Mouse (Mus musculus) adipocyte (in vitro differentiated cells): ENCODE results near the gene Sgms1.

Experiments used
- DNase-seq: peaks from one replicate; pipeline ENCODE4 v3.0.0-alpha.2; 2016; ENCODE audit warnings: low spot score

Gene Sgms1

GRCm38 (mm10) chr19:32389001-32389871 lies at the start of gene Sgms1:
TSS of gene Sgms1 (minus strand) at chr19:32389714.
- peak; percentile 95 for DNase-seq

DNA sequence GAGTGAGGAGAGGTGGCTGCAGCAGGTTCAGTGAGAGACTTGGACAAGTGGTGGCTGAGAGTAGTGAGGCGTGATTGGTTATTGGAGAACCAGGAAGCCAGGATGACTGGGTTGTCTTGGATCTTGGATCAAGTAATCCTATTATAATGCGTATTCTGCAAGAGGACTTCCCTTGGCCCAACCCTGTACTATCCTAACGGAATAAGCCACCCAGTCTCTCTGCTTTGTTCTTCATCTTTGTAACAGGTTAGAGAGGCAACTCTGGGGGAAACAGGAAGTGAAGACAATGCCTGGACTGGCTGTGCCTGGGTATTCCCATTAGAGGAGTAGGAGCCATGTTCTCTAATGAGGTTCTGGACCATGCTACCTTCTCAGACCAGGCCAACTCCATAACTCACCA lies 36.3 kb upstream of the Sgms1 start:
- no peak for DNase-seq

DNA sequence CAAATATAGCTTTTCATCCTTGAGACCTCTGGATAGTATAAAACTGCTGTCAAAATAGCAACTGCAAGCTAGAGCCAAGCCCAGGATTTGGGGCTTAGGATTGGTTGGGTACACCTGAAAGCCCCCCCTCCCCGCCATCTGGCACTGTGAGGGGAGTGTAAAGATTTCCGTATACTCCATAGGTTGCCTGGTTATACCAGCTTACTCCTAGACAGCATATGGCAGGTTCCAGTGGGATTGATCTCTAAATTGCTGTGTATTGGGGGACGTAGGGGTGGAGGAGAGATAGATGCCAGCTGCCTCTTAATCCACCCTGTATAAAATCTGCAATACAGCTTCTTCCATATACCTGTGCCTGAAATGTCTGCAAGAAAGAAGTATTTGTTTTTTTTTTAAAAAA lies 35.2 kb upstream of the Sgms1 start:
- DNase-seq: no peak

GRCm38 (mm10) chr19:32419069-32419468 lies 29.6 kb upstream of the Sgms1 start:
- no peak for DNase-seq

GRCm38 (mm10) chr19:32416692-32417317 lies 27.3 kb upstream of the Sgms1 start:
- DNase-seq: no peak

GRCm38 (mm10) chr19:32409603-32410360 lies 20.3 kb upstream of the Sgms1 start:
- no peak for DNase-seq

DNA sequence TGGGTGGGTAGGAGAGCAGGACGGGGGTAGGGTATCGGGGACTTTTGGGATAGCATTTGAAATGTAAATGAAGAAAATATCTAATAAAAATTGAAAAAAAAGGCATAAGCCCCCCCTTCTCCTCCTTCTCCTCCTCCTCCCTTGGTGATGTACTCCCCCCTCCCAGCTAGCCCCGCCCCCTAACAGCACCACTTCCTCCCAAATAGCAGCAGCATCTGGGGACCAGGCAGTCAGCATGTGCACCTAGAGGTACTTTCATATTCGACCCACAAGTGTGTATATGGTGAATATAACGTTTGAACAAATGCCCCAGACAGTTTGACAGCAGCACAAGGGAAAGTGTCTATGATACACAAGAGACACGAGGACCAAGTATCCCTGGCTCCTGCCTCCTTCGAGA lies 17.2 kb upstream of the Sgms1 start:
- DNase-seq: no peak

DNA sequence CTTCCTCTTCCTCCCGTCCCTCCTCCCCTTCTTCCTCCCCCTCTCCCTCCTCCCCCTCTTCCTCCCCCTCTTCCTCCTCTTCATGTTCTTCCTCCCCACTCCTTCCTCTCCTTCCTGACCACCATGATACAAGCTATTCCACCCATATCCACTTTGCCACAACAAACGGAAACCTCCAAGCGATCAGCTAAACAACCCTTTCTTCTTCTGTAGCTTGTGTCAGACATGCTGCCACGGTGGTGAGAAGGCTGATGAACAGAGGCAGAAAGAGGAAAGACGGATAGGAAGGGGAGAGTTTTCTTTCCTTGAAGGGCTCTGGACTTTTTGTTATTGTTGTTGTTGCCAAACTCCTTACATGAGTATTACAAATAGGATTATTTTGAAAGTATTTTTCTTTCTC lies 14.9 kb upstream of the Sgms1 start:
- no peak for DNase-seq

- no peak for DNase-seq
Observed at GRCm38 (mm10) chr19:32403834-32404233, 14.3 kb upstream of the Sgms1 start.

- no peak for DNase-seq
Observed at GRCm38 (mm10) chr19:32398491-32398890, 9.0 kb upstream of the Sgms1 start.

- DNase-seq: no peak
Observed at GRCm38 (mm10) chr19:32396303-32396702, 6.8 kb upstream of the Sgms1 start.

GRCm38 (mm10) chr19:32394825-32395224 lies 5.3 kb upstream of the Sgms1 start:
- DNase-seq: no peak

- no peak for DNase-seq
Observed at GRCm38 (mm10) chr19:32393758-32394450, 4.4 kb upstream of the Sgms1 start.

DNA sequence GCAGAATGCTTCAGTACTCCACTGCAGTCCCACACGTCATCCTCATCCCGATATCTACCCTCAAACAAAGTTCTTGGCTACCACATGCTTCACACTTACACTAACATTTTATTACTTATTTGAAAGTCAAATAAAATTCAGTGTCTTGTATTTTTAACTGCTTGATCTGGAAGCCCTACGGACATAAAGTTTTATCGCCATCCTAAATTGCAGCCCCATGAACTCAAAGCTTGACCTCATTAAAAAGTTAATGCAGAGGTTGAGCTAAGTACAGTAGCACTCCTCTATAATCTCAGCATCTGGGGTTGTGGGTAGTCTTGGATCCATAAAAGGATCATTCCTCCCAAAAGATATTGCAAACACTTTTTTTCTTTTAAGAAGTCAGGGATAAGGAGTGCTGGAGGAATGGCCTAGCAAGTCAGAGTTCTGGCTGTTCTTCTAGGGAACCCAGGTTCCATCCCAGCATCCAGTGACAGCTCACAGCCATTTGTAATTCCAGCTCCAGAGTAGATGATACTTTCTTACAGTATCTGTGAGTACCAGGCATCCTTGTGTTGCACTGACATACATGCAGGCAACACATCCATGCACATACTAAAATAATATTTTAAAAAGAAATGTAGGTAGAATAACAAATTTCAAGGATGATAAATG lies 3.7 kb upstream of the Sgms1 start:
- no peak for DNase-seq

- DNase-seq: no peak
Observed at GRCm38 (mm10) chr19:32391441-32391840, 1.9 kb upstream of the Sgms1 start.

DNA sequence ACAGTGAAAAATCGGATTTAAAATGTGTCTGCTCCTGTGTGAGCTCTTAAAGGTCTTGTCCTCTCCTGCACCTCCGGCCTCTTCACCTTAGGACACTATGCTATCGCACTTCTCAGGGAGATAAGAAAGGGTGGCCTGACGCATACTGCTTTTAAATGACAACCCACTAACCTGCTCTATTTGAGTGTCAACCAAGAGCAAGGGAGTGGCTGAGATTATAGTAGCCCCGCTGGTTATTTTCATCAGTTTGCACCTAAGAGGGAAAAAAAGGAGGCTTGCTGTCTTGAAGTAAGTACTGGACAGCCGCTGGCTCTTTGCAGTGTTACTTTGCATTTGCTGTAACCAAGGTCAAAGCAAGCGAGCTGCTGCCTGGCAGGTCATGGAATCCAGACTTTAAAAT lies 602 bp upstream of the Sgms1 start:
- no peak for DNase-seq

DNA sequence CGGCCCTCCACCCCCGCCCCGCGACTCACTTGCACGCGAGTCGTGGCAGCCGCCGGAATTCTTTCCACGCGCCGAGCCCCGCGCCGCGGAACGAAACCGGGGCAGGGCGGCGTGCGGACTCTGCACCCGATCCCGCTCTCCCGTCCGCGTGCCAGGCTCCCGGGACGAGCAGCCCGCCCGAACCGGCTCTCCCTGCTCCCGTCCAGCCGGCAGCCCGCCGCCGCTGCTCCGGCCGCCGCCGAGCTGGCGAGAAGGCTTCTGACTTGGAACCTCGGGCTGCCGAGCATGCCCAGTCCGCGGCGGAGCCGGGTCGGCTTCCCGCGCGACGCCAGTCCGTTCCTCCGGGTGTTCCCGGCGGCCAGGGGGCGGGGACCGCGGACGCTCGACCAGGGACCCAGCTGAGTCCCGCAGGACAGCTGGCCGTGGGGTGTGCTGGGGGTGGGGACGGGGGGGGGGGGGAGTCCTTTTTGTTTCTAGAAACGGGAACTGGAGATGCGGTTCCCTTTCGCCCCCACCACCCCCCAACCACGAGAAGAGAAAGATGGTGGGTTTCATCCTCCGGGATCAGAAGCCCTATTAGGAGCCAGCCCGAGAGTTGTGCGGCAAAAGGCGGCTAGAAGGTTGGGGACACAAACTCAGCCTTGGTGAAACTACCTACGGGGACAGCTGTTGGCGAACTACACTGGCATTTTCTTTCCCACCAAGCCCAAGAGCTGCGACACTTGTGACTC lies 1.2 kb downstream of the Sgms1 start:
- peak; percentile 92 for DNase-seq

- DNase-seq: peak; percentile 69
Observed at GRCm38 (mm10) chr19:32387403-32388190, 1.9 kb downstream of the Sgms1 start.

DNA sequence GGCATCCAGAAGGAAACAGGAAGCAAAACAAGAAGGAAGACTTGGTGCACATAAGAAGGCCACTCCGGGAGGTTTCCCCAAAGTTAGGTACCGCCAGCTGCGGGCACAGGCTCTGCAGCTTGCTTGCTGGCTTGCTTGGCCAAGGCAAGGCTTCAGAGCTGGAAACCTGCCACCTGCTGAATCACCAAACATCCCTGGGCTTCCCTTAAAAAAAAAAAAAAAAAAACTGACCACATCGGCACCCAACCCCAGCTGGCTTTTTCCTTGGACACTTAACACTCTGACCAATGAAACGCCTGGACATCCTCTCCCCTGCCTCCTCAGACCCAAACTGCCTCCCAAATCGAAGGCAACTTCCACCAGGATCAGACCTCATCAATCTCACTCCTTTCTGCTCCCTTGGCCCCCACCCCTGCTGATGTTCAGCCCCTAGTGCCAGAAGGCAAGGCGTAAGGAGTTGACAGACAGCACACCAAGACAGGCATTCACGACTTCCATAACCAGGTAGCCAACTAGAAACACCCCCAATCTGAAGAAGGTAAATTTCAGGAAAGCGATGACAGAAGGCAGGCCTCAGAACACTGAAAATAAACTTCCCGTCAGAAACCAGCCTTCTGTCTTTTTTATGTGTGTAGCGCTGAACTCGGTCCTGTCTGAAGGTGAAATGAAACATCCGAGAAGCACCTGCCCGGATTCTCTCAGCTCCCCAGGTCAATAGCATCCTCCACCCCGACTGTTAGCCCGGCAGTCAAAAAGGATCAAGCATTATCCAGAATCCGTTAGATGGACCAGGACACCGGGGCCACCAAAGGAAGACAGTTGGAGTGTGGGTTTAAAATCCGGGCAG lies 2.7 kb downstream of the Sgms1 start:
- DNase-seq: peak; percentile 95
